Mouse (Mus musculus): ENCODE results near the gene Dmwd. TPM values are rescaled to one million over a fixed set of nuclear protein-coding genes. Genes with fewer than 3 reads are reported as not detected.

Gene Dmwd
- polyA plus RNA-seq, 1 experiment from 2014 or later, result 3.2 TPM

- 26% methylated on average over 10 of the region's 10 CpGs for WGBS (ENCODE audit: insufficient replicate concordance)
- H3K9ac ChIP-seq (replicated peaks), result no peak overlapping the region
- no peaks in the 10 kb centered on the region for H3K9me3 ChIP-seq (ENCODE audit: low read length)
- no peak overlapping the region for H3K27ac ChIP-seq (ENCODE audit: low read depth)
- DNase-seq (peak; percentile 82), ATAC-seq (no peak)
- 0 out of 2 replicates have a peak, but pooled peaks cover 2% of the 10 kb centered on the region for H3K36me3 ChIP-seq (replicated peaks; ENCODE audit: insufficient read depth, low read length)
- H3K27me3 ChIP-seq (ENCODE audit: insufficient read depth, low read length), result peaks cover 57% of the 10 kb centered on the region
- H3K4me3 ChIP-seq (ENCODE audit: low read depth, low read length), result no peak overlapping the region
- H3K4me2 ChIP-seq (ENCODE audit: low read depth, low read length), result no peak overlapping the region
- peaks cover 37% of the 10 kb centered on the region for H3K4me1 ChIP-seq (ENCODE audit: insufficient read depth)
- TF ChIP-seq EP300 (IDR thresholded peaks at IDR 0.05; ENCODE audit: low read depth) (no peak), CTCF (IDR thresholded peaks at IDR 0.05; ENCODE audit: low read depth) (peak; percentile 91)
Measured at GRCm38 (mm10) chr7:19088813-19089212, 12.8 kb downstream of the Dmwd start.

- ATAC-seq (no peak), DNase-seq (no peak)
- no peak overlapping the region for H3K27ac ChIP-seq (ENCODE audit: low read depth)
- peaks cover 63% of the 10 kb centered on the region for H3K27me3 ChIP-seq (ENCODE audit: insufficient read depth, low read length)
- no peak overlapping the region for H3K4me3 ChIP-seq (ENCODE audit: low read depth, low read length)
- H3K36me3 ChIP-seq (replicated peaks; ENCODE audit: insufficient read depth, low read length), result 0 out of 2 replicates have a peak, but pooled peaks cover 2% of the 10 kb centered on the region
- peaks cover 26% of the 10 kb centered on the region for H3K4me1 ChIP-seq (ENCODE audit: insufficient read depth)
- no peak overlapping the region for H3K4me2 ChIP-seq (ENCODE audit: low read depth, low read length)
- TF ChIP-seq CTCF (IDR thresholded peaks at IDR 0.05; ENCODE audit: low read depth) (no peak), EP300 (IDR thresholded peaks at IDR 0.05; ENCODE audit: low read depth) (no peak)
- WGBS (ENCODE audit: insufficient replicate concordance), result 46% methylated on average over 17 of the region's 17 CpGs
- H3K9me3 ChIP-seq (ENCODE audit: low read length), result no peaks in the 10 kb centered on the region
- no peak overlapping the region for H3K9ac ChIP-seq (replicated peaks)
Measured at GRCm38 (mm10) chr7:19091913-19092312, 15.9 kb downstream of the Dmwd start.

- no peak overlapping the region; the same call in 1 of the 2 replicates for H3K27ac ChIP-seq (ENCODE audit: low read depth)
- H3K9me3 ChIP-seq (ENCODE audit: low read length), result no peaks in the 10 kb centered on the region
- WGBS (ENCODE audit: insufficient replicate concordance), result 12% methylated on average over 38 of the region's 38 CpGs
- peak overlapping the region; percentile 68 for H3K4me3 ChIP-seq (ENCODE audit: low read depth, low read length)
- TF ChIP-seq EP300 (IDR thresholded peaks at IDR 0.05; ENCODE audit: low read depth), result no peak
- no peak for TF ChIP-seq CTCF (IDR thresholded peaks at IDR 0.05; ENCODE audit: low read depth)
- H3K27me3 ChIP-seq (ENCODE audit: insufficient read depth, low read length), result peaks cover 56% of the 10 kb centered on the region
- peak overlapping the region; percentile 99 for H3K4me2 ChIP-seq (ENCODE audit: low read depth, low read length)
- peaks cover 2% of the 10 kb centered on the region; the same call in 1 of the 2 replicates for H3K36me3 ChIP-seq (replicated peaks; ENCODE audit: insufficient read depth, low read length)
- peaks cover 26% of the 10 kb centered on the region for H3K4me1 ChIP-seq (ENCODE audit: insufficient read depth)
- ATAC-seq (peak; percentile 1; the same call in 1 of the 2 replicates), DNase-seq (peak; percentile 51)
- H3K9ac ChIP-seq (replicated peaks), result no peak overlapping the region
Measured at GRCm38 (mm10) chr7:19092381-19093173, 16.6 kb downstream of the Dmwd start.

GRCm38 (mm10) chr7:19093174-19093521 is 17.1 kb downstream of the Dmwd start:
- peaks cover 2% of the 10 kb centered on the region; the same call in 1 of the 2 replicates for H3K36me3 ChIP-seq (replicated peaks; ENCODE audit: insufficient read depth, low read length)
- peak overlapping the region; percentile 61 for H3K27ac ChIP-seq (ENCODE audit: low read depth)
- H3K9me3 ChIP-seq (ENCODE audit: low read length), result no peaks in the 10 kb centered on the region
- WGBS (ENCODE audit: insufficient replicate concordance), result 1% methylated on average over 13 of the region's 15 CpGs
- TF ChIP-seq CTCF (IDR thresholded peaks at IDR 0.05; ENCODE audit: low read depth) (peak; percentile 95), EP300 (IDR thresholded peaks at IDR 0.05; ENCODE audit: low read depth) (no peak)
- H3K4me3 ChIP-seq (ENCODE audit: low read depth, low read length), result peak overlapping the region; percentile 68
- 0 out of 2 replicates have a peak overlapping the region, but pooled peaks have one; percentile 31 for H3K9ac ChIP-seq (replicated peaks)
- peaks cover 52% of the 10 kb centered on the region for H3K27me3 ChIP-seq (ENCODE audit: insufficient read depth, low read length)
- H3K4me2 ChIP-seq (ENCODE audit: low read depth, low read length), result peak overlapping the region; percentile 99
- H3K4me1 ChIP-seq (ENCODE audit: insufficient read depth), result peaks cover 26% of the 10 kb centered on the region
- DNase-seq (peak; percentile 90), ATAC-seq (peak; percentile 66)

DNA sequence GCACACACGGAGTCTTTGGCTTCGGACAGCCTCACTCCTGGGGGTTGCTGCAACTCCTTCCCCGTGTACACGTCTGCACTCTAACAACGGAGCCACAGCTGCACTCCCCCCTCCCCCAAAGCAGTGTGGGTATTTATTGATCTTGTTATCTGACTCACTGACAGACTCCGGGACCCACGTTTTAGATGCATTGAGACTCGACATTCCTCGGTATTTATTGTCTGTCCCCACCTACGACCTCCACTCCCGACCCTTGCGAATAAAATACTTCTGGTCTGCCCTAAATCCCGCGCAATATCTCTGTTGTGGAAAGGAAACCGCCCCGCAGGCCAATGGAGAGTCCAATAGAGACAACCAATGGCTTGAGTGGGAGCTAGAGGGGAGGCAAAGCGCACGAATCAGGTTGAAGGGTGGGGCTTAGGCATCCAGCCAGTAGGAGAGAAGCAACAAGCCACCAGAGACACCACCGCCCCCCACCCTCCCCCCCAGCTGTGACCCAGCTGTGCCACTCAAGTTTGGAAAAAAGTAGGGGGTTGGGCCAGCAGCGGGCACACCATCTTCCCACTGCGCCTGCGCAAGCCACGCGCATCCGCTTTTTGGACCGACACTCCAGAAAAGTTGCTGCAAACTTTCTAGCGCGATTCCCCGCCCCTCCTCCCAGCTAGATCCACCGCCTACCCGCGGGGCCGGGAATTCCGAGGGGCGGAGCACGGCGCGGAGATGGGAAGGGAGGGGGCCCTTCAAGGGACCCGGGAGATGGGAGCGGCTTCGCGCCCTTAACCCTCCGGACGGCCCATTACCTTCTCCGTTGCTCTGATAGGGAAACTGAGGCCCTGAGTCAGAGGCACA is 17.7 kb downstream of the Dmwd start:
- Histone ChIP-seq H3K9ac (replicated peaks) (peak overlapping the region; percentile 70), H3K36me3 (replicated peaks; ENCODE audit: insufficient read depth, low read length) (peaks cover 2% of the 10 kb centered on the region; the same call in 1 of the 2 replicates), H3K27me3 (ENCODE audit: insufficient read depth, low read length) (peaks cover 51% of the 10 kb centered on the region), H3K27ac (ENCODE audit: low read depth) (peak overlapping the region; percentile 89), H3K4me3 (ENCODE audit: low read depth, low read length) (peak overlapping the region; percentile 68), H3K9me3 (ENCODE audit: low read length) (no peaks in the 10 kb centered on the region), H3K4me2 (ENCODE audit: low read depth, low read length) (peak overlapping the region; percentile 99), H3K4me1 (ENCODE audit: insufficient read depth) (peaks cover 26% of the 10 kb centered on the region)
- WGBS (ENCODE audit: insufficient replicate concordance), result under 1% methylated on average over 45 of the region's 45 CpGs
- ATAC-seq (peak; percentile 89), DNase-seq (peak; percentile 93)
- no peak for TF ChIP-seq EP300 (IDR thresholded peaks at IDR 0.05; ENCODE audit: low read depth)
- no peak for TF ChIP-seq CTCF (IDR thresholded peaks at IDR 0.05; ENCODE audit: low read depth)

- Histone ChIP-seq H3K4me2 (ENCODE audit: low read depth, low read length) (peak within 1 kb of the TSS; percentile 99), H3K4me3 (ENCODE audit: low read depth, low read length) (peak within 1 kb of the TSS; percentile 68), H3K9ac (replicated peaks) (peak within 1 kb of the TSS; percentile 70), H3K36me3 (replicated peaks; ENCODE audit: insufficient read depth, low read length) (peaks cover 2% of the 10 kb centered on the region; the same call in 1 of the 2 replicates), H3K4me1 (ENCODE audit: insufficient read depth) (peaks cover 26% of the 10 kb centered on the region), H3K27me3 (ENCODE audit: insufficient read depth, low read length) (peaks cover 51% of the 10 kb centered on the region), H3K27ac (ENCODE audit: low read depth) (peak within 1 kb of the TSS; percentile 89), H3K9me3 (ENCODE audit: low read length) (no peaks in the 10 kb centered on the region)
- ATAC-seq (no peak), DNase-seq (no peak)
- 2% methylated on average over 19 of the region's 36 CpGs for WGBS (ENCODE audit: insufficient replicate concordance)
- no peak for TF ChIP-seq EP300 (IDR thresholded peaks at IDR 0.05; ENCODE audit: low read depth)
- TF ChIP-seq CTCF (IDR thresholded peaks at IDR 0.05; ENCODE audit: low read depth), result no peak
Measured at GRCm38 (mm10) chr7:19094471-19094825, 18.4 kb downstream of the Dmwd start, which contains the start of gene Six5. Gene Six5 (plus strand): TSS chr7:19094594.

All from liver, postnatal 0 days (tissue).